ENCODE assay signal across 23 mouse cellular contexts in the genomic region with DNA sequence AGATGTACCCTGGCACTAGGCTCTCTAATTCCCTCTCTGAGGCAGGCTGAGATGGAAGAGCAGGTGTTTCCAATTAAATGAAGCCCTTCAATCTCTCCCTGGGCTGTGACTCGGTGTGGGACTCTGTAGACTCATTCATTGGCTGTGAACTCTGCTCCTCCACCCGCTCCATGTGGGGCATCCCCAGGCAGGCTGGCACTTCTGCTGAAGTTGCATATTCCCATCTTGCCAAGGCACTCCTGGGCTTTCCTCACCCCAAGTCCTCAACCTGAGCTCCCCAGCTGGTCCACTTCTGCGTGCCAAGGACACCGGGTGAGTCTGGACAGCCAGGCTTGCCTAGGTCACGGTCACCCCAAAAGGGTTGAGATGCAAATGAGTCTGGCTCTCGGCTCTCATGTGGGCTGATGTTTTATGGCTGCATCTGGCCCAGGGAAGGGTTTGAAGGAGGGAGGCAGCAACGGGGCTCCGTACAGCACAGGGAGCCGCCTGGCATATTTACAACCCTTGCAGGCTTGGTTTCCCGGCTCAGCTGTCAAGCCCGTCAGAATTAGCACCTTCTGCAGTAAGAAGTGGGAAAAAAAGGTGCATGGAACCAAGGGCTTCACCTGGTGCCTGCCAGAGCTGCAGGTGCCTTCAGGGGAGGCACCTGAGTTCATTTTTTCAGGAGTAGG.
A peak's percentile ranks its signal among the peaks of the same experiment; 100 is the strongest.
DNase-seq lines count a peak whose midpoint lies in the region; ATAC-seq and TF ChIP-seq lines count a peak whose summit lies in the region.
"Had no signal": no experiment of that assay in that cellular context is flagged by ENCODE, and none has a peak within 500 bp of the region (broad histone marks: within the 10 kb centered on the region; RNA-seq: fewer than 3 reads in every experiment).

No protein-coding gene starts in this region.

- H3K9ac ChIP-seq in liver, embryonic 11.5 days (ENCODE audit: low read depth, low read length): no peak overlapping the region
- H3K9ac ChIP-seq: embryonic facial prominence, embryonic 13.5 days; forebrain, embryonic 12.5 days; heart, embryonic 13.5 days; midbrain, embryonic 15.5 days had no signal

- H3K36me3 ChIP-seq in liver, embryonic 11.5 days (ENCODE audit: control insufficient read depth, insufficient read depth, low read length): no peaks in the 10 kb centered on the region
- H3K36me3 ChIP-seq: embryonic facial prominence, embryonic 13.5 days; forebrain, embryonic 12.5 days; heart, embryonic 13.5 days; midbrain, embryonic 15.5 days had no signal

- H3K4me2 ChIP-seq in liver, embryonic 11.5 days: no peak overlapping the region
- H3K4me2 ChIP-seq: embryonic facial prominence, embryonic 13.5 days; forebrain, embryonic 12.5 days; heart, embryonic 13.5 days; midbrain, embryonic 15.5 days had no signal

- TF ChIP-seq POLR2A in brain, embryonic 14.5 days (IDR thresholded peaks at IDR 0.05; ENCODE audit: borderline replicate concordance, extremely low read depth, insufficient read depth, insufficient read length, poor library complexity, severe bottlenecking): no peak

- DNase-seq in cerebellum, adult 11-12 months: peak; percentile 53
- DNase-seq in cerebellum, postnatal 4 days (ENCODE audit: low spot score in 2 of 2): no peak
- peak; percentile 11 for DNase-seq in layer of hippocampus, adult 11-12 months (ENCODE audit: low spot score)
- no peak for DNase-seq in layer of hippocampus, postnatal 14 days (ENCODE audit: low spot score in 2 of 2)
- peak; percentile 55 for DNase-seq in brain, embryonic 14.5 days (ENCODE audit: low read depth)
- DNase-seq in cerebellum, postnatal 36 days: peak; percentile 24 to 29
- DNase-seq in gastrocnemius, adult 18-20 months (ENCODE audit: low spot score): no peak
- DNase-seq in liver, embryonic 11.5 days (ENCODE audit: low spot score): no peak
- DNase-seq: adrenal gland, adult 2 months; heart, adult 11 months; heart, postnatal 4 days; kidney, adult 9 months; kidney, postnatal 4 days; lung, postnatal 14 days; right cerebral cortex, postnatal 4 days; thymus, postnatal 25 days had no signal

- 80% methylated on average over 11 of the region's 11 CpGs for WGBS in liver, embryonic 11.5 days

- no peak for ATAC-seq in liver, embryonic 11.5 days (replicated peaks; ENCODE audit: low FRiP score)
- ATAC-seq: inflammation-experienced regulatory T-cells, adult 6 months; midbrain, embryonic 15.5 days had no signal

- H3K27me3 ChIP-seq in liver, embryonic 11.5 days (replicated peaks; ENCODE audit: control insufficient read depth, insufficient read depth, low read length): no peaks in the 10 kb centered on the region
- H3K27me3 ChIP-seq: CH12.LX; midbrain, embryonic 15.5 days had no signal

- no peaks in the 10 kb centered on the region for H3K9me3 ChIP-seq in liver, embryonic 11.5 days (ENCODE audit: control insufficient read depth, low read length)
- H3K9me3 ChIP-seq: embryonic facial prominence, embryonic 13.5 days; forebrain, embryonic 12.5 days; heart, embryonic 13.5 days; megakaryocyte, embryonic 14.5 days; midbrain, embryonic 15.5 days had no signal

- no peak for TF ChIP-seq CTCF in brain, embryonic 14.5 days (IDR thresholded peaks at IDR 0.05; ENCODE audit: borderline replicate concordance, extremely low read depth, insufficient read depth, insufficient read length)

- no peak overlapping the region for H3K27ac ChIP-seq in liver, embryonic 11.5 days (ENCODE audit: low read depth, low read length)
- H3K27ac ChIP-seq: embryonic facial prominence, embryonic 13.5 days; forebrain, embryonic 12.5 days; heart, embryonic 13.5 days; midbrain, embryonic 15.5 days had no signal

- no peak overlapping the region for H3K4me3 ChIP-seq in liver, embryonic 11.5 days (ENCODE audit: low read depth, low read length)
- H3K4me3 ChIP-seq: embryonic facial prominence, embryonic 13.5 days; forebrain, embryonic 12.5 days; heart, embryonic 13.5 days; megakaryocyte, embryonic 14.5 days; midbrain, embryonic 15.5 days had no signal

- no peaks in the 10 kb centered on the region for H3K4me1 ChIP-seq in liver, embryonic 11.5 days (replicated peaks; ENCODE audit: control insufficient read depth, insufficient read depth, low read length)
- H3K4me1 ChIP-seq: embryonic facial prominence, embryonic 13.5 days; megakaryocyte, embryonic 14.5 days had no signal

Comparison
In these comparisons a context has a peak if more than half of its experiments do, and no peak if none do; other contexts are left out.
1. DNase-seq: peak in cerebellum, adult 11-12 months (single experiment), layer of hippocampus, adult 11-12 months (single experiment), brain, embryonic 14.5 days (single experiment) and cerebellum, postnatal 36 days (2 of 2); none in cerebellum, postnatal 4 days (0 of 2), layer of hippocampus, postnatal 14 days (0 of 2), gastrocnemius, adult 18-20 months (single experiment) and liver, embryonic 11.5 days (single experiment).